Mouse (Mus musculus) central nervous system, embryonic 14 days (tissue): ENCODE results near the gene Vmn1r88. TPM values are rescaled to one million over a fixed set of nuclear protein-coding genes. Genes with fewer than 3 reads are reported as not detected.

Source experiments
- polyA plus RNA-seq: library from polyadenylated mRNA; depleted of rRNA; stranded (reverse); fragments of >200 nt; gene quantifications from 2 replicates; pipeline ENCODE4 v1.2.3, GENCODE M21; 2012; rRNA removed

Vmn1r88 gene
- polyA plus RNA-seq, result not detected in 2 replicates

DNA sequence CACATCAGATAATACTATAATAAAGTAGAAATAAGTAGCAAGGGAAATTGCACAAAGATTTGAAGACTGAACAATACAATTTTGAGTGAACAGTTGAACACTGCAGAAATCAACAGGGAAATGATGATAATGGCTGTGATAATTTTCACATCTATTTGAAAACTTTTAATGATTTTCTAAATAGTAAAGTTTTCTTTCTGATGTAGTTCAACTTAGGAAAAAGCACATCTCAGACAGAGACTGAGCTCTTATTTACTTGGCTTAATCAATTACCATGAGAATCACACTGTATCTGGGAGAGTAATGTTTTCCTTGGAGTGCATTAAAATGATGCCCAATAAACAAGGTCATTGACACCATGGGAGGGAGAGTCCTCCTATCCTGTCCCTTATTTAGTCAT, at the start of gene Vmn1r88:
Gene Vmn1r88, plus strand, starts transcription at position 301 of the 400 bp plus-strand sequence.

DNA sequence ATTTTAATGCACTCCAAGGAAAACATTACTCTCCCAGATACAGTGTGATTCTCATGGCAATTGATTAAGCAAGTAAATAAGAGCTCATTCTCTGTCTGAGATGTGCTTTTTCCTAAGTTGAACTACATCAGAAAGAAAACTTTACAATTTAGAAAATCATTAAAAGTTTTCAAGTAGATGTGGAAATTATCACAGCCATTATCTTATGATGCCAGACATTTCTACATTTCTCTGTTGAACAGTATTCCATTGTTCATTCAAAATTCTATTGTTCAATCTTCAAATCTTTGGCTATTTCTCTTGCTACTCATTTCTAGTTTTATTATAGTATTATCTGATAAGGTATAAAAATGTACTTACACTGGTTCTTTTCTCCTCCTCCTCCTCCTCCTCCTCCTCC, 39.6 kb upstream of the Vmn1r88 start, which contains the start of gene Vmn1r86:
Gene Vmn1r86, minus strand, starts transcription at position 101 of the 400 bp plus-strand sequence.

DNA sequence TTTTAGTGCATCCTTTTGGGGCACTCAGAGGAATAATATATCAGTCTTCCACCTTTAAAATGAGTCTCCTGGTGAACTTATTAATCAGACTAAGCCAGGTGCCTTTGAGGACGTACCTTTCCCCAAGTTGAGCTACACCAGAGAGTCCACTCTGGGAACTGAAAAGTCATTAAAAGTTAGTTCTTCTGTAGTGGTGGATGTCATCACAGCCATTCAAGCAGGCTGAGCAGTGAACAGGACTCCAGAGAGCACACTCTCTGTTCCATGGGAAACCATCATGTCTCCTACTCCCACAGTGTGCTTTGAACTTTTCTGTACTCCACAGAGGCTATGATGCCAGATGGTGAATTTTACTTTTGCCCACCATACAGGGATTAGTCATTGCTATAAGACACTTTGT, 19.3 kb upstream of the Vmn1r88 start, which contains the start of gene Vmn1r87:
Gene Vmn1r87, minus strand, starts transcription at position 101 of the 400 bp plus-strand sequence.

DNA sequence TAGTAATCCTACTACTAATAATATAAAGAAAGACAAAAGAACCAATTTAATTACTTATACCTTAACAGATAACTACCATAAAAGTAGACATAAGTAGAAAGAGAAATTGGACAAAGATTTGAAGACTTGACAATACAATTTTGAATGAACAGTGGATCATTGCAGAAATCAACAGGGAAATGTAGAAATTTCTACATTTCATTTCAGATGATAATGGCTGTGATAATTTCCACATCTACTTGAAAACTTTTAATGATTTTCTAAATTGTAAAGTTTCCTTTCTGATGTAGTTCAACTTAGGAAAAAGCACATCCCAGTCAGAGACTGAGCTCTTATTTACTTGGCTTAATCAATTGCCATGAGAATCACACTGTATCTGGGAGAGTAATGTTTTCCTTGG, 53.4 kb downstream of the Vmn1r88 start, which contains the start of gene Vmn1r89:
Gene Vmn1r89, plus strand, starts transcription at position 301 of the 400 bp plus-strand sequence.

Other genes starting within 250 kb of the Vmn1r88 start
- 1,967 and 2,052 TPM in 2 replicates for gene Rps5, start 237.3 kb upstream of the Vmn1r88 start, polyA plus RNA-seq
- 2.3 and 2.4 TPM in 2 replicates for gene Rnf225, start 232.2 kb upstream of the Vmn1r88 start, polyA plus RNA-seq
- gene Zfp324, start 193.7 kb upstream of the Vmn1r88 start, polyA plus RNA-seq, result 10.4 and 11.4 TPM in 2 replicates
- 13.4 and 14.1 TPM in 2 replicates for gene Zfp446, start 181.7 kb upstream of the Vmn1r88 start, polyA plus RNA-seq
- gene Slc27a5, start 161.4 kb upstream of the Vmn1r88 start, polyA plus RNA-seq, result 1.0 and 1.2 TPM in 2 replicates
- gene Trim28, start 160.5 kb upstream of the Vmn1r88 start, polyA plus RNA-seq, result 546 and 564 TPM in 2 replicates
- 40.4 and 41.9 TPM in 2 replicates for gene Zbtb45, start 149.5 kb upstream of the Vmn1r88 start, polyA plus RNA-seq
- gene Chmp2a, start 124.8 kb upstream of the Vmn1r88 start, polyA plus RNA-seq, result 199 and 203 TPM in 2 replicates
- gene Ube2m, start 121.3 kb upstream of the Vmn1r88 start, polyA plus RNA-seq, result 327 and 336 TPM in 2 replicates
- 9.8 and 10.5 TPM in 2 replicates for gene Mzf1, start 104.8 kb upstream of the Vmn1r88 start, polyA plus RNA-seq
- 0.04 TPM in 2 replicates for gene Vmn1r85, start 64.4 kb upstream of the Vmn1r88 start, polyA plus RNA-seq
- gene Vmn1r86, start 39.7 kb upstream of the Vmn1r88 start, polyA plus RNA-seq, result not detected in 2 replicates
- gene Vmn1r87, start 19.4 kb upstream of the Vmn1r88 start, polyA plus RNA-seq, result not detected in 2 replicates
- not detected in 2 replicates for gene Vmn1r89, start 53.5 kb downstream of the Vmn1r88 start, polyA plus RNA-seq
- 51.7 and 54.3 TPM in 2 replicates for gene Lig1, start 117.7 kb downstream of the Vmn1r88 start, polyA plus RNA-seq
- gene Zswim9, start 119.2 kb downstream of the Vmn1r88 start, polyA plus RNA-seq, result 12.1 and 12.5 TPM in 2 replicates
- gene Pla2g4c, start 165.1 kb downstream of the Vmn1r88 start, polyA plus RNA-seq, result 2.4 and 3.3 TPM in 2 replicates
- gene Cabp5, start 238.6 kb downstream of the Vmn1r88 start, polyA plus RNA-seq, result 0.11 and 0.34 TPM in 2 replicates